Mouse (Mus musculus) heart, embryonic 16.5 days (tissue): ENCODE measurements around the gene Rps27a. TPM values are rescaled to one million over a fixed set of nuclear protein-coding genes. Genes with fewer than 3 reads are reported as not detected.

ENCODE experiments used
- ATAC-seq: fragments of 200-750 bp; cut with Nextera tagmentation; replicated peaks from 2 replicates; pipeline ENCODE4 v1.8.0; 2017; ENCODE audit warnings: moderate number of reproducible peaks; ENCODE audit not compliant: insufficient read depth, low FRiP score; ENCODE audit errors: extremely low read depth
- H3K27ac ChIP-seq: fragments of 300-500 bp; sonication (generic); 2 replicates; pipeline ENCODE4 v1.5.1; 2014; ENCODE audit warnings: mild to moderate bottlenecking, low read length, control low read depth, moderate library complexity
- H3K27me3 ChIP-seq: fragments of 300-500 bp; sonication (generic); 2 replicates; pipeline ENCODE4 v1.6.1; 2014; ENCODE audit warnings: low read length, mixed read lengths; ENCODE audit not compliant: control insufficient read depth, insufficient read depth
- H3K36me3 ChIP-seq: fragments of 300-500 bp; sonication (generic); 2 replicates; pipeline ENCODE4 v1.6.1; 2014; ENCODE audit not compliant: control insufficient read depth, insufficient read depth
- H3K4me1 ChIP-seq: fragments of 300-500 bp; sonication (generic); 2 replicates; pipeline ENCODE4 v1.6.1; 2014; ENCODE audit warnings: low read length, mixed read lengths; ENCODE audit not compliant: control insufficient read depth, insufficient read depth
- H3K4me2 ChIP-seq: fragments of 300-500 bp; sonication (generic); 2 replicates; pipeline ENCODE4 v1.6.1; 2014; ENCODE audit warnings: low read depth, mild to moderate bottlenecking, control low read depth, low read length
- H3K4me3 ChIP-seq: fragments of 300-500 bp; sonication (generic); 2 replicates; pipeline ENCODE4 v1.5.1; 2014; ENCODE audit warnings: mild to moderate bottlenecking, control low read depth, low read length
- H3K9ac ChIP-seq: fragments of 300-500 bp; sonication (generic); 2 replicates; pipeline ENCODE4 v1.6.1; 2014; ENCODE audit warnings: low read length, control low read depth
- H3K9me3 ChIP-seq: fragments of 300-500 bp; sonication (generic); replicated peaks from 2 replicates; pipeline ENCODE4 v1.6.1; 2016; ENCODE audit warnings: low read length; ENCODE audit not compliant: control insufficient read depth
- WGBS: fragments of 180-500 bp; shearing (Covaris S2); extraction: QIAGEN DNeasy Blood & Tissue Kit; methylation state at CpG from one replicate; pipeline ENCODE4 v1.1.7; 2014; 5-methylcytosine and 5-hydroxymethylcytosine counted together
- polyA plus RNA-seq: library from polyadenylated mRNA; unstranded; fragments of >200 nt; fragmentation: Nextera tagmentation; extraction: Ambion mirVana; gene quantifications from 2 replicates; pipeline ENCODE4 v1.2.1, GENCODE M21; 2015

Rps27a gene
- polyA plus RNA-seq, 1 experiment from 2014 or later, result 510 TPM

GRCm38 (mm10) chr11:29525988-29526794, 21.7 kb downstream of the Rps27a start, which contains the start of gene Mtif2:
TSS of gene Mtif2 (plus strand) at chr11:29526408.
- peak within 1 kb of the TSS; percentile 87 for H3K9ac ChIP-seq
- peak within 1 kb of the TSS; percentile 78 for H3K27ac ChIP-seq
- 2% methylated on average over 47 of the region's 47 CpGs for WGBS
- ATAC-seq, result peak; percentile 96
- H3K9me3 ChIP-seq, result no peaks in the 10 kb centered on the region
- peak within 1 kb of the TSS; percentile 90 for H3K4me3 ChIP-seq
- peaks cover 7% of the 10 kb centered on the region; the same call in 1 of the 2 replicates for H3K36me3 ChIP-seq
- H3K27me3 ChIP-seq, result no peaks in the 10 kb centered on the region
- H3K4me2 ChIP-seq, result peak within 1 kb of the TSS; percentile 70
- peaks cover 9% of the 10 kb centered on the region for H3K4me1 ChIP-seq

GRCm38 (mm10) chr11:29514682-29515412, 33.1 kb downstream of the Rps27a start, which contains the start of gene Prorsd1:
TSS of gene Prorsd1 (minus strand) at chr11:29515033.
- peaks cover 15% of the 10 kb centered on the region; the same call in 1 of the 2 replicates for H3K36me3 ChIP-seq
- peak within 1 kb of the TSS; percentile 83 for H3K9ac ChIP-seq
- peak within 1 kb of the TSS; percentile 84 for H3K27ac ChIP-seq
- H3K4me3 ChIP-seq, result peak within 1 kb of the TSS; percentile 90
- H3K27me3 ChIP-seq, result no peaks in the 10 kb centered on the region
- WGBS, result 2% methylated on average over 40 of the region's 40 CpGs
- H3K4me1 ChIP-seq, result peaks cover 8% of the 10 kb centered on the region
- peak; percentile 99 for ATAC-seq
- H3K9me3 ChIP-seq, result peaks cover 4% of the 10 kb centered on the region; the same call in 1 of the 2 replicates
- peak within 1 kb of the TSS; percentile 74 for H3K4me2 ChIP-seq

GRCm38 (mm10) chr11:29514325-29514681, 33.6 kb downstream of the Rps27a start:
- Histone ChIP-seq H3K36me3 (peaks cover 15% of the 10 kb centered on the region; the same call in 1 of the 2 replicates), H3K9me3 (peaks cover 4% of the 10 kb centered on the region; the same call in 1 of the 2 replicates), H3K9ac (peak overlapping the region; percentile 83), H3K4me3 (peak overlapping the region; percentile 90), H3K4me1 (peaks cover 8% of the 10 kb centered on the region), H3K4me2 (peak overlapping the region; percentile 74), H3K27ac (peak overlapping the region; percentile 84), H3K27me3 (no peaks in the 10 kb centered on the region)
- no peak for ATAC-seq
- 20% methylated on average over 10 of the region's 10 CpGs for WGBS

GRCm38 (mm10) chr11:29512818-29513535, 34.9 kb downstream of the Rps27a start:
- Histone ChIP-seq H3K4me2 (no peak overlapping the region), H3K36me3 (peaks cover 15% of the 10 kb centered on the region; the same call in 1 of the 2 replicates), H3K4me1 (peaks cover 8% of the 10 kb centered on the region), H3K9ac (no peak overlapping the region), H3K27me3 (no peaks in the 10 kb centered on the region), H3K4me3 (no peak overlapping the region), H3K27ac (no peak overlapping the region), H3K9me3 (no peaks in the 10 kb centered on the region)
- WGBS, result 90% methylated on average over 4 of the region's 4 CpGs
- no peak for ATAC-seq

GRCm38 (mm10) chr11:29509421-29509820, 38.5 kb downstream of the Rps27a start:
- Histone ChIP-seq H3K9ac (no peak overlapping the region), H3K4me2 (no peak overlapping the region), H3K4me3 (no peak overlapping the region), H3K9me3 (no peaks in the 10 kb centered on the region), H3K4me1 (peaks cover 8% of the 10 kb centered on the region), H3K36me3 (peaks cover 21% of the 10 kb centered on the region; the same call in 1 of the 2 replicates), H3K27ac (no peak overlapping the region), H3K27me3 (no peaks in the 10 kb centered on the region)
- no peak for ATAC-seq
- WGBS, result 87% methylated on average over 1 of the region's 1 CpGs

- 78% methylated on average over 2 of the region's 2 CpGs for WGBS
- no peak overlapping the region for H3K9ac ChIP-seq
- H3K27me3 ChIP-seq, result no peaks in the 10 kb centered on the region
- no peak overlapping the region for H3K27ac ChIP-seq
- no peaks in the 10 kb centered on the region for H3K4me1 ChIP-seq
- no peak for ATAC-seq
- no peak overlapping the region for H3K4me2 ChIP-seq
- peaks cover 23% of the 10 kb centered on the region for H3K36me3 ChIP-seq
- no peak overlapping the region for H3K4me3 ChIP-seq
- no peaks in the 10 kb centered on the region for H3K9me3 ChIP-seq
These were observed 42.8 kb downstream of the Rps27a start for GRCm38 (mm10) chr11:29504899-29505625.

- 81% methylated on average over 10 of the region's 10 CpGs for WGBS
- no peaks in the 10 kb centered on the region for H3K27me3 ChIP-seq
- no peak overlapping the region for H3K27ac ChIP-seq
- no peaks in the 10 kb centered on the region for H3K4me1 ChIP-seq
- H3K4me2 ChIP-seq, result no peak overlapping the region
- H3K36me3 ChIP-seq, result peaks cover 27% of the 10 kb centered on the region
- H3K9ac ChIP-seq, result no peak overlapping the region
- no peaks in the 10 kb centered on the region for H3K9me3 ChIP-seq
- no peak overlapping the region for H3K4me3 ChIP-seq
- no peak for ATAC-seq
These were observed 43.7 kb downstream of the Rps27a start for GRCm38 (mm10) chr11:29503948-29504893.
